Mouse (Mus musculus): ENCODE measurements around the gene Gm21887. TPM values are rescaled to one million over a fixed set of nuclear protein-coding genes. Genes with fewer than 3 reads are reported as not detected.
"Not testable (repeated sequence)": the region's sequence is repeated elsewhere in the genome, so short reads cannot be mapped to it uniquely, and the experiment has no call there.

Gene Gm21887
- polyA plus RNA-seq, 1 experiment from 2014 or later = 248 TPM

GRCm38 (mm10) chrX:169977856-169978435 lies 31.5 kb upstream of the Gm21887 start:
- H3K27me3 ChIP-seq; H3K9ac ChIP-seq; H3K4me2 ChIP-seq; H3K4me1 ChIP-seq; H3K4me3 ChIP-seq (replicated peaks); H3K27ac ChIP-seq; ATAC-seq (replicated peaks; ENCODE audit: low FRiP score): not testable (repeated sequence)
- Histone ChIP-seq H3K9me3 (replicated peaks) (peaks cover 16% of the 10 kb centered on the region), H3K36me3 (peaks cover 71% of the 10 kb centered on the region)
- WGBS = 89% methylated on average over 7 of the region's 7 CpGs

- H3K4me3 ChIP-seq (replicated peaks); H3K27me3 ChIP-seq; H3K9ac ChIP-seq; H3K4me2 ChIP-seq; ATAC-seq (replicated peaks; ENCODE audit: low FRiP score); H3K4me1 ChIP-seq; H3K27ac ChIP-seq: not testable (repeated sequence)
- Histone ChIP-seq H3K9me3 (replicated peaks) (peaks cover 23% of the 10 kb centered on the region), H3K36me3 (peaks cover 74% of the 10 kb centered on the region)
- WGBS = 68% methylated on average over 29 of the region's 29 CpGs
These were observed 30.8 kb upstream of the Gm21887 start for GRCm38 (mm10) chrX:169978436-169979381.

GRCm38 (mm10) chrX:169979461-169980202 lies 29.8 kb upstream of the Gm21887 start:
- WGBS = 82% methylated on average over 20 of the region's 20 CpGs
- H3K9ac ChIP-seq; H3K4me3 ChIP-seq (replicated peaks); H3K27me3 ChIP-seq; H3K4me1 ChIP-seq; ATAC-seq (replicated peaks; ENCODE audit: low FRiP score); H3K27ac ChIP-seq; H3K4me2 ChIP-seq: not testable (repeated sequence)
- Histone ChIP-seq H3K9me3 (replicated peaks) (peaks cover 27% of the 10 kb centered on the region), H3K36me3 (peaks cover 77% of the 10 kb centered on the region)

- H3K36me3 ChIP-seq = peaks cover 77% of the 10 kb centered on the region
- H3K4me3 ChIP-seq (replicated peaks); H3K27me3 ChIP-seq; H3K9ac ChIP-seq; ATAC-seq (replicated peaks; ENCODE audit: low FRiP score); H3K4me2 ChIP-seq; H3K4me1 ChIP-seq; H3K27ac ChIP-seq: not testable (repeated sequence)
- H3K9me3 ChIP-seq (replicated peaks) = peaks cover 32% of the 10 kb centered on the region
- 83% methylated on average over 6 of the region's 6 CpGs for WGBS
These were observed 29.3 kb upstream of the Gm21887 start for GRCm38 (mm10) chrX:169980203-169980556.

- no peak overlapping the region for H3K9ac ChIP-seq
- no peaks in the 10 kb centered on the region for H3K4me1 ChIP-seq
- peaks cover 36% of the 10 kb centered on the region for H3K9me3 ChIP-seq (replicated peaks)
- peaks cover 80% of the 10 kb centered on the region for H3K36me3 ChIP-seq
- no peak overlapping the region for H3K4me2 ChIP-seq
- WGBS = 77% methylated on average over 12 of the region's 12 CpGs
- H3K4me3 ChIP-seq (replicated peaks) = no peak overlapping the region
- ATAC-seq (replicated peaks; ENCODE audit: low FRiP score) = no peak
- no peak overlapping the region for H3K27ac ChIP-seq
- no peaks in the 10 kb centered on the region for H3K27me3 ChIP-seq
These were observed 28.6 kb upstream of the Gm21887 start for GRCm38 (mm10) chrX:169980809-169981289.

- not testable (repeated sequence) for ATAC-seq (replicated peaks; ENCODE audit: low FRiP score); H3K4me1 ChIP-seq; H3K27me3 ChIP-seq; H3K9ac ChIP-seq; H3K27ac ChIP-seq; H3K4me3 ChIP-seq (replicated peaks); H3K4me2 ChIP-seq
- H3K9me3 ChIP-seq (replicated peaks) = peaks cover 41% of the 10 kb centered on the region
- 87% methylated on average over 19 of the region's 19 CpGs for WGBS
- H3K36me3 ChIP-seq = peaks cover 85% of the 10 kb centered on the region
These were observed 27.7 kb upstream of the Gm21887 start for GRCm38 (mm10) chrX:169981761-169982181.

- not testable (repeated sequence) for H3K4me2 ChIP-seq; H3K4me3 ChIP-seq (replicated peaks); ATAC-seq (replicated peaks; ENCODE audit: low FRiP score); H3K4me1 ChIP-seq; H3K27ac ChIP-seq; H3K27me3 ChIP-seq; H3K9ac ChIP-seq
- Histone ChIP-seq H3K9me3 (replicated peaks) (peaks cover 45% of the 10 kb centered on the region), H3K36me3 (peaks cover 84% of the 10 kb centered on the region)
- WGBS = 91% methylated on average over 23 of the region's 23 CpGs
These were observed 26.7 kb upstream of the Gm21887 start for GRCm38 (mm10) chrX:169982606-169983400.

- H3K27me3 ChIP-seq; H3K4me2 ChIP-seq; H3K4me1 ChIP-seq; ATAC-seq (replicated peaks; ENCODE audit: low FRiP score); H3K27ac ChIP-seq; H3K4me3 ChIP-seq (replicated peaks); H3K9ac ChIP-seq: not testable (repeated sequence)
- Histone ChIP-seq H3K9me3 (replicated peaks) (peaks cover 42% of the 10 kb centered on the region), H3K36me3 (peaks cover 79% of the 10 kb centered on the region)
- 81% methylated on average over 19 of the region's 19 CpGs for WGBS
These were observed 25.9 kb upstream of the Gm21887 start for GRCm38 (mm10) chrX:169983401-169984165.

GRCm38 (mm10) chrX:169984331-169984730 lies 25.1 kb upstream of the Gm21887 start:
- not testable (repeated sequence) for H3K27me3 ChIP-seq; H3K27ac ChIP-seq; ATAC-seq (replicated peaks; ENCODE audit: low FRiP score); H3K4me2 ChIP-seq; H3K9ac ChIP-seq; H3K4me3 ChIP-seq (replicated peaks); H3K4me1 ChIP-seq
- H3K9me3 ChIP-seq (replicated peaks) = peaks cover 48% of the 10 kb centered on the region
- peaks cover 85% of the 10 kb centered on the region for H3K36me3 ChIP-seq
- WGBS = 84% methylated on average over 7 of the region's 7 CpGs

GRCm38 (mm10) chrX:169984853-169985252 lies 24.6 kb upstream of the Gm21887 start:
- H3K4me1 ChIP-seq; H3K4me3 ChIP-seq (replicated peaks); H3K4me2 ChIP-seq; H3K27me3 ChIP-seq; H3K27ac ChIP-seq; ATAC-seq (replicated peaks; ENCODE audit: low FRiP score); H3K9ac ChIP-seq: not testable (repeated sequence)
- WGBS = 91% methylated on average over 21 of the region's 21 CpGs
- peaks cover 84% of the 10 kb centered on the region for H3K36me3 ChIP-seq
- peaks cover 51% of the 10 kb centered on the region for H3K9me3 ChIP-seq (replicated peaks)

GRCm38 (mm10) chrX:169985796-169986195 lies 23.7 kb upstream of the Gm21887 start:
- H3K9me3 ChIP-seq (replicated peaks) = peaks cover 55% of the 10 kb centered on the region
- not testable (repeated sequence) for H3K4me1 ChIP-seq; H3K27me3 ChIP-seq; H3K4me2 ChIP-seq; H3K9ac ChIP-seq; H3K4me3 ChIP-seq (replicated peaks); H3K27ac ChIP-seq
- peaks cover 82% of the 10 kb centered on the region for H3K36me3 ChIP-seq
- peak; percentile 7; the same call in 1 of the 2 replicates for ATAC-seq (replicated peaks; ENCODE audit: low FRiP score)
- 84% methylated on average over 18 of the region's 18 CpGs for WGBS
